Mouse (Mus musculus) cortical plate, adult 2 months (tissue): ENCODE measurements around the gene Lhx1.

ENCODE experiments used
- CTCF ChIP-seq: fragments of 200-500 bp; IDR thresholded peaks from 2 replicates; pipeline ENCODE4 v1.5.1; 2011; ENCODE audit warnings: mild to moderate bottlenecking, control low read depth, low read length; ENCODE audit not compliant: insufficient read depth; ENCODE audit errors: extremely low read depth
- POLR2A ChIP-seq: fragments of 200-500 bp; IDR thresholded peaks from 2 replicates; pipeline ENCODE4 v1.6.1; 2011; ENCODE audit warnings: mild to moderate bottlenecking, low read length, control low read depth; ENCODE audit not compliant: insufficient read depth; ENCODE audit errors: extremely low read depth

DNA sequence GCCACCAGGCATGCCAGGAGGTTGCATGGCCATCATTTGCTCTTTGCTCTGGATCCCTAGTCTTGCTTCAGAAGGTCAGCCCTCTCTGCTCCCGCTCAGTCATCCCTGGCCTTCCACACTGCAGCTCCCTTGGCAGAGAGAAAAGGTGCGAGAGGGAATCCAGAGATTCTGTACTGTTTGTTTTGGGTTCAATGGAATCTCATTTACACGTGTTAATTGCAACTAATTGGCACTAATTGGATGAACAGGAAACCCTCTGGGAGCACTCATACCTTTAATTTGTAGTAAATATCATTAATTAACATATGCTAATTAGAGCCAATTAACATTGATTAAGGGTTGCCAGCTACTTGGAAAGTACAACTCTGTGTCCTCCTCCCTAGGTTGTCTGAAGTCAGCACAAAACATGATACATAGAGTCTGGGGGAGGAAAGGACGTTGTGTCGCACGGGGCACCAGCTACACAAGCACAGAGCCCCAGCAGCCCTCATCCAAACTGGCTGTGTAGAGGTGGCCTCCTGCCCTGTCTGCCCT lies 24.0 kb upstream of the Lhx1 start:
- TF ChIP-seq CTCF, result no peak
- TF ChIP-seq POLR2A, result no peak
